Mouse (Mus musculus): ENCODE results near the gene Zfp710. TPM values are rescaled to one million over a fixed set of nuclear protein-coding genes. Genes with fewer than 3 reads are reported as not detected.

Gene Zfp710
- total and polyA plus RNA-seq, 2 experiments from 2014 or later, result 10.7 to 33.6 TPM

- DNase-seq (ENCODE audit: low spot score) (no peak), ATAC-seq (ENCODE audit: low FRiP score) (no peak)
- Histone ChIP-seq H3K27ac (ENCODE audit: low read depth, low read length) (no peak overlapping the region), H3K4me1 (ENCODE audit: insufficient read depth, low read length) (peaks cover 21% of the 10 kb centered on the region), H3K36me3 (ENCODE audit: insufficient read depth, low read length) (peaks cover 16% of the 10 kb centered on the region), H3K4me2 (ENCODE audit: low read depth, low read length, poor library complexity, severe bottlenecking) (no peak overlapping the region), H3K4me3 (ENCODE audit: low read depth, low read length) (no peak overlapping the region), H3K27me3 (ENCODE audit: insufficient read depth, low read length) (no peaks in the 10 kb centered on the region), H3K9ac (replicated peaks; ENCODE audit: low read length, poor library complexity, severe bottlenecking) (no peak overlapping the region), H3K9me3 (ENCODE audit: low read length) (no peaks in the 10 kb centered on the region)
- TF ChIP-seq CTCF (IDR thresholded peaks at IDR 0.05), result no peak
- 68% methylated on average over 9 of the region's 9 CpGs for WGBS
Measured at GRCm38 (mm10) chr7:80077801-80078200, 53.2 kb downstream of the Zfp710 start.

GRCm38 (mm10) chr7:80078792-80079301 is 54.2 kb downstream of the Zfp710 start:
- DNase-seq (ENCODE audit: low spot score), result peak; percentile 57
- Histone ChIP-seq H3K9ac (replicated peaks; ENCODE audit: low read length, poor library complexity, severe bottlenecking) (0 out of 2 replicates have a peak overlapping the region, but pooled peaks have one; percentile 19), H3K27me3 (ENCODE audit: insufficient read depth, low read length) (no peaks in the 10 kb centered on the region), H3K4me3 (ENCODE audit: low read depth, low read length) (no peak overlapping the region), H3K4me1 (ENCODE audit: insufficient read depth, low read length) (peaks cover 15% of the 10 kb centered on the region; the same call in 1 of the 2 replicates), H3K4me2 (ENCODE audit: low read depth, low read length, poor library complexity, severe bottlenecking) (no peak overlapping the region), H3K36me3 (ENCODE audit: insufficient read depth, low read length) (peaks cover 22% of the 10 kb centered on the region), H3K9me3 (ENCODE audit: low read length) (no peaks in the 10 kb centered on the region), H3K27ac (ENCODE audit: low read depth, low read length) (peak overlapping the region; percentile 47)
- WGBS, result 27% methylated on average over 14 of the region's 14 CpGs
- ATAC-seq (ENCODE audit: low FRiP score), result peak; percentile 26; the same call in 1 of the 2 replicates
- no peak for TF ChIP-seq CTCF (IDR thresholded peaks at IDR 0.05)

GRCm38 (mm10) chr7:80081586-80082554 is 57.3 kb downstream of the Zfp710 start:
- ATAC-seq (ENCODE audit: low FRiP score), result no peak
- Histone ChIP-seq H3K27ac (ENCODE audit: low read depth, low read length) (no peak overlapping the region), H3K4me2 (ENCODE audit: low read depth, low read length, poor library complexity, severe bottlenecking) (no peak overlapping the region), H3K4me3 (ENCODE audit: low read depth, low read length) (no peak overlapping the region), H3K9ac (replicated peaks; ENCODE audit: low read length, poor library complexity, severe bottlenecking) (no peak overlapping the region), H3K9me3 (ENCODE audit: low read length) (no peaks in the 10 kb centered on the region), H3K36me3 (ENCODE audit: insufficient read depth, low read length) (peaks cover 28% of the 10 kb centered on the region), H3K27me3 (ENCODE audit: insufficient read depth, low read length) (no peaks in the 10 kb centered on the region), H3K4me1 (ENCODE audit: insufficient read depth, low read length) (peaks cover 7% of the 10 kb centered on the region; the same call in 1 of the 2 replicates)
- WGBS, result 93% methylated on average over 42 of the region's 42 CpGs
- no peak for TF ChIP-seq CTCF (IDR thresholded peaks at IDR 0.05)
- no peak for DNase-seq (ENCODE audit: low spot score)

GRCm38 (mm10) chr7:80084484-80084931 is 59.9 kb downstream of the Zfp710 start:
- ATAC-seq (ENCODE audit: low FRiP score), result peak; percentile 36; the same call in 1 of the 2 replicates
- 57% methylated on average over 7 of the region's 7 CpGs for WGBS
- DNase-seq (ENCODE audit: low spot score), result peak; percentile 80

GRCm38 (mm10) chr7:80085970-80086715 is 61.5 kb downstream of the Zfp710 start:
- H3K4me1 ChIP-seq (ENCODE audit: insufficient read depth, low read length), result no peaks in the 10 kb centered on the region
- DNase-seq (ENCODE audit: low spot score), result no peak
- ATAC-seq (ENCODE audit: low FRiP score), result no peak

More at GRCm38 (mm10) chr7:80084484-80084931, 59.9 kb downstream of the Zfp710 start:
- Histone ChIP-seq H3K36me3 (ENCODE audit: insufficient read depth, low read length) (peaks cover 40% of the 10 kb centered on the region), H3K4me3 (ENCODE audit: low read depth, low read length) (no peak overlapping the region), H3K4me1 (ENCODE audit: insufficient read depth, low read length) (no peaks in the 10 kb centered on the region), H3K4me2 (ENCODE audit: low read depth, low read length, poor library complexity, severe bottlenecking) (no peak overlapping the region), H3K9ac (replicated peaks; ENCODE audit: low read length, poor library complexity, severe bottlenecking) (no peak overlapping the region), H3K27me3 (ENCODE audit: insufficient read depth, low read length) (no peaks in the 10 kb centered on the region), H3K27ac (ENCODE audit: low read depth, low read length) (no peak overlapping the region), H3K9me3 (ENCODE audit: low read length) (no peaks in the 10 kb centered on the region)
- TF ChIP-seq CTCF (IDR thresholded peaks at IDR 0.05), result peak; percentile 87

More at GRCm38 (mm10) chr7:80085970-80086715, 61.5 kb downstream of the Zfp710 start:
- WGBS, result 86% methylated on average over 33 of the region's 33 CpGs
- H3K27me3 ChIP-seq (ENCODE audit: insufficient read depth, low read length), result no peaks in the 10 kb centered on the region
- no peaks in the 10 kb centered on the region for H3K9me3 ChIP-seq (ENCODE audit: low read length)
- H3K36me3 ChIP-seq (ENCODE audit: insufficient read depth, low read length), result peaks cover 47% of the 10 kb centered on the region
- no peak overlapping the region for H3K9ac ChIP-seq (replicated peaks; ENCODE audit: low read length, poor library complexity, severe bottlenecking)
- TF ChIP-seq CTCF (IDR thresholded peaks at IDR 0.05), result no peak
- H3K27ac ChIP-seq (ENCODE audit: low read depth, low read length), result no peak overlapping the region
- no peak overlapping the region for H3K4me2 ChIP-seq (ENCODE audit: low read depth, low read length, poor library complexity, severe bottlenecking)
- no peak overlapping the region for H3K4me3 ChIP-seq (ENCODE audit: low read depth, low read length)
